Mouse (Mus musculus) adrenal gland (tissue): Measurements from ENCODE around the gene Usp37.
"Not testable (repeated sequence)": the region's sequence is repeated elsewhere in the genome, so short reads cannot be mapped to it uniquely, and the experiment has no call there.

Experiments used
- intact Hi-C: fragments of 180-260 bp; cut with DNase I; formaldehyde crosslinking; loops from one replicate; pipeline ENCODE4 v1.15.1; 2025

Gene Usp37

DNA sequence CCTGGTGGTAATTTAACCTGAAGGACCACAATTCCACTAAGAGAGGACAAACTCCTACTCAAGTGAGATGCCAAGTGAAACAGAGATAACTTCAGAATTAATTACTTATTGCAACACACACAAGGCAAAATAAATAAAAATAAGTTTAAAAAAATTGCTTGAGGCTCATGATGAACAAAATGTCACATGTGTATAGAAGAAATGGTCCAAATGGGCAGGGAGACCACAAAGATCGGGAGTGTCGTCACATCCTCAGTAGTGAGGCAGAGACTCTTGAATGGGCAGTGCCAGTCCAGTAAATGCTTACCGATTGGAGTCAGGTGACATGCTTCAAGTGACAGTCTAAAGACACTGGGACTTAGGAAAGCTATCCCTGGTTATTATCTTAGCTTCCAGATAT, 143.6 kb downstream of the Usp37 start:
- intact Hi-C loops = loop anchor here (5.0 kb wide), 1 partner anchor 47 kb away; no protein-coding TSS in a partner anchor

GRCm38 (mm10) chr1:74397919-74398451, 146.1 kb downstream of the Usp37 start:
- intact Hi-C loops = no loop called here

- intact Hi-C loops = no loop called here
Observed at GRCm38 (mm10) chr1:74397268-74397918, 146.7 kb downstream of the Usp37 start.

DNA sequence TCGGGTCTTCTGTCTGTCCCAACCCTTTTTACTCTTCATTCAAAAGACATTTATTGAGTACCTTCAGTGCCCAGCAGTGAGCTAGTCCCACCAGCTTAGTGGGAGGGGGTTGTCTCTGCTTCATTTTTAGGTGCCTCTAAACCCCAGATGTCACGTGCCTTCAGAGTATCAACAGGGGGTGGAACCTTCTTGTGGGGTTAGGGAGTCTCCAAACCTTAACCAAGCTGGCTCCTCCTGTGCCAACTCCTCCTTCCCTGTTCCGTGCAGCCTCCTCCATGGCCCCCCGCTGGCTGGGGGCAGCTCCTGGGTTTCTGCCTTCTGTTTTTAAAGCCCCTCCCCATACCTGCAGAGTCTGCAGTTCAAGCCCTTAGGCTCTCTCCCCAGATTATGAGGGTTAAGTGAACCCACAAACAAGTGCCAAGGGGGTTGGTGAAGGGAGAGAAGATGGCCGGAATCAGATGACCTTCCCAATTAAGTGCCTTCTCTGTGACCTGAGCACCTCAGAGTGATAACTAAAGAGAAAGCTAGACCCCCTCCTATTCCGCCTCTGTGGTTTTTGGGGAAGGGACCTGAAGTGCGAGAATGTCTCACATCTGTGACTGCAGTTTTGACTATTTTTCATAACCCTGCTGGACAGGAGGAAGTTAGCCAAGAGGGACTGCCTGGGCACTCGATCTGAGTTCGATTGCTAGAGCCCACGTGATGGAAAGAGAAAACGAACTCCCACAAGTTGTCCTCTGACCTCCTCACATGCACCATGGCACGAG, 147.4 kb downstream of the Usp37 start:
- intact Hi-C loops = not testable (repeated sequence)

GRCm38 (mm10) chr1:74395290-74395689, 148.8 kb downstream of the Usp37 start:
- intact Hi-C loops = no loop called here

GRCm38 (mm10) chr1:74394858-74395257, 149.2 kb downstream of the Usp37 start:
- intact Hi-C loops = no loop called here

- intact Hi-C loops = no loop called here
Observed at GRCm38 (mm10) chr1:74394311-74394710, 149.8 kb downstream of the Usp37 start.

DNA sequence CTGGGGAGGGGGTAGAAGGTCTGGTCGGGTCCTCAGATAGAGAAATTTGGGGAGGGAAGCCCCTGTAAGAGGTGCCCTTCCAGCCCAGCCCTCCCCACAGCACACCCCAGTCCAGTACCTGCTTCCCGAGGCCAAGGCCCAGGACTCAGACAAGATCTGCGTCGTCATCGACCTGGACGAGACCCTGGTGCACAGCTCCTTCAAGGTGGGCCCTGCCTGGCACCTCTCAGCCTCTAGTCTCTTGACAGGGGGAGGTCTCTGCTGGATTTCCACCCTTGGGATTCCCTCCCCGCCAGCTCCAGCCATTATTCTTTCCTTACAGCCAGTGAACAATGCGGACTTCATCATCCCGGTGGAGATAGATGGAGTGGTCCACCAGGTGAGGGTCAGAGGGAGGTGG, 150.4 kb downstream of the Usp37 start:
- intact Hi-C loops = no loop called here

- intact Hi-C loops = no loop called here
Observed at GRCm38 (mm10) chr1:74393010-74393409, 151.1 kb downstream of the Usp37 start.

GRCm38 (mm10) chr1:74392446-74392994, 151.6 kb downstream of the Usp37 start:
- intact Hi-C loops = no loop called here

- intact Hi-C loops = no loop called here
Observed at GRCm38 (mm10) chr1:74391844-74392441, 152.1 kb downstream of the Usp37 start.

- intact Hi-C loops = no loop called here
Observed at GRCm38 (mm10) chr1:74390924-74391748, 152.9 kb downstream of the Usp37 start, which contains the start of gene Ctdsp1. Ctdsp1 (plus strand) TSS chr1:74391509.

GRCm38 (mm10) chr1:74390287-74390906, 153.7 kb downstream of the Usp37 start:
- intact Hi-C loops = no loop called here

DNA sequence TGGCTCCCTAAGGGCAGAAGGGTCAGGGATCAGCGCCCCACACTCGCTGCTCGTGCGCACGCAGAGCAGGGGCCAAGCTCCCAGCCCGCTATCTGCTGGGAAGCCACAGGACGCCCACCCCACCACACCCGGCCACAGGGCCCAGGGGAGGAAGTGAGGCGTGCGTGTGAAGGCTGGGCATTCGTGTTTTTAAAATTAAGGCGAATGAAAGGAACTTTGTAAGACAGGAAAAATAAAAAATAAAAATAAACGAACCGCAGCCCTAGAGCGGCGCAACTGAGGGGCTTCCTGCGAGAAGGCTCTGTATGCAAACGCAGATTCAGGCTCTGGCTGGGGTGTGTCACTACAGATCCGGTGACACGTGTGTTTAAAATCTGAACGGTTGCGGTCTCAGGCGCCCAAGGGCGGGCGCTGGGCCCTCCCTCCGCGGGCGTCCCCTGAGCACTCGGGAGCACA, 154.2 kb downstream of the Usp37 start:
- intact Hi-C loops = no loop called here

- intact Hi-C loops = no loop called here
Observed at GRCm38 (mm10) chr1:74388398-74388920, 155.6 kb downstream of the Usp37 start.

DNA sequence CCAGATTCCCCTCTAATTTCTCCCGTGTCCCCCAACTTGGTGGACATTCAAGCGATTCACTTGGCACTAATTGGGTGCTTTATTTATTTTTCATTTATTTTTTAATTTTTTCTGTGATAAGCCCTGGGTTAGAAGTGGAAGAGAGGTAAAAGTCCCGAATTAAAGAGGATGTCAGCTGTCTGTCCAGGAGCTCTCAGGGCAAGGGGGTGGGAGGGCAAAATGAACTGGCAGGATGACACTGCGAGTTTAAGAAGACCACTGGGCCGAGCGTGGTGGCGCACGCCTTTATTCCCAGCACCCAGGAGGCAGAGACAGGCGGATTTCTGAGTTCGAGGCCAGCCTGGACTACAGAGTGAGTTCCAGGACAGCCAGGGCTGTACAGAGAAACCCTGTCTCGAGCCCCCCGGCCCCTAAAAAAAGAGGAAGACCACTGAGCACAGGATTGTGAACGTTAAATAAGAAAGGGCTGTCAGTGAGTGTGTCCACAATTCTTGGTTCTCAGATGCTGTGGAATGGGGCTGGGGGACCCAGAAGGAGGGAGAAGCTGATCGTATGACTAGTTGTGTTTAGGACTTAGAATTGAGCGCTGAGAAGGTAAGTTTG, 156.6 kb downstream of the Usp37 start:
- intact Hi-C loops = no loop called here

- intact Hi-C loops = no loop called here
Observed at GRCm38 (mm10) chr1:74386714-74387385, 157.2 kb downstream of the Usp37 start.

DNA sequence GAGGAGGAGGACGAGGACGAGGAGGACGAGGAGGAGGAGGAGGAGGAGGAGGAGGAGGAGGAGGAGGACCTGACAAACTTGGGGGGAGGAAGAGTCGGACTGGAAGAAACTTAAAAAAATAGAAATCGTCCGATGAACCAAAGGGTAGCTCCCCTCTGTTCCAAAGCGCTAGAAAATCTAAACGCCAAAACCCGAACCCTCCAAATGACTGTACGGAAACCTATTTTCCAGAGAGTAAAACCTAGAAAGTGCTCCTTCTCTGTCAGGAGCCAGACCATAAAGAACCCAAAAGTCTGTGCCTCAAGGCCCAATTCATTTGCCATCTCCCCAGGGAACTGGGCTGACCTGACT, 157.7 kb downstream of the Usp37 start:
- intact Hi-C loops = no loop called here

- intact Hi-C loops = no loop called here
Observed at GRCm38 (mm10) chr1:74385531-74385930, 158.6 kb downstream of the Usp37 start.
